Mouse (Mus musculus): Measurements from ENCODE around the gene Polrmt. TPM values are rescaled to one million over a fixed set of nuclear protein-coding genes. Genes with fewer than 3 reads are reported as not detected.

Gene Polrmt
- polyA plus RNA-seq, 1 experiment from 2014 or later = 37.1 TPM

GRCm38 (mm10) chr10:79691986-79692548, 54.3 kb downstream of the Polrmt start:
- H3K36me3 ChIP-seq = peaks cover 29% of the 10 kb centered on the region
- H3K4me2 ChIP-seq = no peak overlapping the region
- no peak overlapping the region for H3K9ac ChIP-seq
- WGBS = 94% methylated on average over 2 of the region's 2 CpGs
- ATAC-seq (ENCODE audit: low FRiP score) = no peak
- no peaks in the 10 kb centered on the region for H3K27me3 ChIP-seq
- H3K4me3 ChIP-seq = no peak overlapping the region
- no peaks in the 10 kb centered on the region for H3K4me1 ChIP-seq (replicated peaks)
- H3K27ac ChIP-seq = no peak overlapping the region
- H3K9me3 ChIP-seq = no peaks in the 10 kb centered on the region

- H3K27me3 ChIP-seq = no peaks in the 10 kb centered on the region
- ATAC-seq (ENCODE audit: low FRiP score) = no peak
- H3K27ac ChIP-seq = no peak overlapping the region
- H3K4me3 ChIP-seq = no peak overlapping the region
- no peaks in the 10 kb centered on the region for H3K9me3 ChIP-seq
- peaks cover 3% of the 10 kb centered on the region for H3K4me1 ChIP-seq (replicated peaks)
- no peak overlapping the region for H3K9ac ChIP-seq
- 98% methylated on average over 3 of the region's 3 CpGs for WGBS
- peaks cover 56% of the 10 kb centered on the region for H3K36me3 ChIP-seq
- H3K4me2 ChIP-seq = no peak overlapping the region
Measured at GRCm38 (mm10) chr10:79689178-79689577, 57.2 kb downstream of the Polrmt start.

GRCm38 (mm10) chr10:79688720-79689119, 57.7 kb downstream of the Polrmt start, which contains the start of gene Gzmm:
Gene Gzmm (plus strand): TSS chr10:79689020.
- Histone ChIP-seq H3K9ac (no peak within 1 kb of the TSS), H3K4me3 (no peak within 1 kb of the TSS), H3K36me3 (peaks cover 59% of the 10 kb centered on the region), H3K4me1 (replicated peaks) (peaks cover 7% of the 10 kb centered on the region), H3K27me3 (no peaks in the 10 kb centered on the region), H3K4me2 (no peak within 1 kb of the TSS), H3K27ac (no peak within 1 kb of the TSS), H3K9me3 (no peaks in the 10 kb centered on the region)
- ATAC-seq (ENCODE audit: low FRiP score) = no peak
- 83% methylated on average over 4 of the region's 4 CpGs for WGBS

- no peak overlapping the region for H3K4me2 ChIP-seq
- H3K4me1 ChIP-seq (replicated peaks) = peaks cover 18% of the 10 kb centered on the region
- H3K27me3 ChIP-seq = no peaks in the 10 kb centered on the region
- H3K36me3 ChIP-seq = peaks cover 59% of the 10 kb centered on the region
- H3K9ac ChIP-seq = no peak overlapping the region
- H3K4me3 ChIP-seq = no peak overlapping the region
- ATAC-seq (ENCODE audit: low FRiP score) = no peak
- H3K27ac ChIP-seq = no peak overlapping the region
- H3K9me3 ChIP-seq = no peaks in the 10 kb centered on the region
- 97% methylated on average over 6 of the region's 6 CpGs for WGBS
Measured at GRCm38 (mm10) chr10:79687513-79687912, 58.9 kb downstream of the Polrmt start.

GRCm38 (mm10) chr10:79686691-79687090, 59.7 kb downstream of the Polrmt start:
- Histone ChIP-seq H3K4me3 (no peak overlapping the region), H3K9me3 (no peaks in the 10 kb centered on the region), H3K4me2 (no peak overlapping the region), H3K27ac (no peak overlapping the region), H3K4me1 (replicated peaks) (peaks cover 18% of the 10 kb centered on the region), H3K27me3 (no peaks in the 10 kb centered on the region), H3K36me3 (peaks cover 59% of the 10 kb centered on the region), H3K9ac (no peak overlapping the region)
- no peak for ATAC-seq (ENCODE audit: low FRiP score)
- 100% methylated on average over 1 of the region's 1 CpGs for WGBS

GRCm38 (mm10) chr10:79686219-79686618, 60.2 kb downstream of the Polrmt start:
- no peaks in the 10 kb centered on the region for H3K9me3 ChIP-seq
- peaks cover 59% of the 10 kb centered on the region for H3K36me3 ChIP-seq
- H3K4me1 ChIP-seq (replicated peaks) = peaks cover 19% of the 10 kb centered on the region
- no peak overlapping the region for H3K4me3 ChIP-seq
- H3K27ac ChIP-seq = no peak overlapping the region
- WGBS = 91% methylated on average over 2 of the region's 2 CpGs
- no peak for ATAC-seq (ENCODE audit: low FRiP score)
- no peaks in the 10 kb centered on the region for H3K27me3 ChIP-seq
- no peak overlapping the region for H3K4me2 ChIP-seq
- H3K9ac ChIP-seq = no peak overlapping the region

Other genes with a start within 250 kb of the Polrmt start
- 14.5 and 16.5 TPM in 2 replicates for gene Plpp2, start 212.8 kb downstream of the Polrmt start, polyA plus RNA-seq (2015; fragmentation: Nextera tagmentation; extraction: Ambion mirVana)
- 52.4 and 57.1 TPM in 2 replicates for gene Mier2, start 191.4 kb downstream of the Polrmt start, polyA plus RNA-seq (2015; fragmentation: Nextera tagmentation; extraction: Ambion mirVana)
- gene Theg, start 159.2 kb downstream of the Polrmt start, polyA plus RNA-seq (2015; fragmentation: Nextera tagmentation; extraction: Ambion mirVana) = not detected in 2 replicates
- gene C2cd4c, start 132.6 kb downstream of the Polrmt start, polyA plus RNA-seq (2015; fragmentation: Nextera tagmentation; extraction: Ambion mirVana) = 0.17 and 0.27 TPM in 2 replicates
- 24.5 and 26.5 TPM in 2 replicates for gene Shc2, start 108.7 kb downstream of the Polrmt start, polyA plus RNA-seq (2015; fragmentation: Nextera tagmentation; extraction: Ambion mirVana)
- not detected in 2 replicates for gene Odf3l2, start 100.8 kb downstream of the Polrmt start, polyA plus RNA-seq (2015; fragmentation: Nextera tagmentation; extraction: Ambion mirVana)
- 0.87 and 0.88 TPM in 2 replicates for gene Madcam1, start 82.0 kb downstream of the Polrmt start, polyA plus RNA-seq (2015; fragmentation: Nextera tagmentation; extraction: Ambion mirVana)
- 86.5 and 93.4 TPM in 2 replicates for gene Tpgs1, start 77.2 kb downstream of the Polrmt start, polyA plus RNA-seq (2015; fragmentation: Nextera tagmentation; extraction: Ambion mirVana)
- gene Cdc34, start 64.4 kb downstream of the Polrmt start, polyA plus RNA-seq (2015; fragmentation: Nextera tagmentation; extraction: Ambion mirVana) = 92.7 and 100 TPM in 2 replicates
- gene Gzmm, start 57.6 kb downstream of the Polrmt start, polyA plus RNA-seq (2015; fragmentation: Nextera tagmentation; extraction: Ambion mirVana) = 1.1 and 1.4 TPM in 2 replicates
- 690 and 717 TPM in 2 replicates for gene Bsg, start 42.1 kb downstream of the Polrmt start, polyA plus RNA-seq (2015; fragmentation: Nextera tagmentation; extraction: Ambion mirVana)
- 0.43 and 0.64 TPM in 2 replicates for gene Hcn2, start 29.9 kb downstream of the Polrmt start, polyA plus RNA-seq (2015; fragmentation: Nextera tagmentation; extraction: Ambion mirVana)
- gene Fgf22, start 8.5 kb upstream of the Polrmt start, polyA plus RNA-seq (2015; fragmentation: Nextera tagmentation; extraction: Ambion mirVana) = 1.00 and 2.1 TPM in 2 replicates
- gene Rnf126, start 20.4 kb upstream of the Polrmt start, polyA plus RNA-seq (2015; fragmentation: Nextera tagmentation; extraction: Ambion mirVana) = 87.9 and 90.7 TPM in 2 replicates
- gene Fstl3, start 30.7 kb upstream of the Polrmt start, polyA plus RNA-seq (2015; fragmentation: Nextera tagmentation; extraction: Ambion mirVana) = 1.3 and 1.4 TPM in 2 replicates
- 0.18 TPM in 1 of 2 replicates, not detected in the other for gene Prss57, start 44.4 kb upstream of the Polrmt start, polyA plus RNA-seq (2015; fragmentation: Nextera tagmentation; extraction: Ambion mirVana)
- 240 and 252 TPM in 2 replicates for gene Palm, start 47.0 kb upstream of the Polrmt start, polyA plus RNA-seq (2015; fragmentation: Nextera tagmentation; extraction: Ambion mirVana)
- 0.84 and 1.0 TPM in 2 replicates for gene Misp, start 74.4 kb upstream of the Polrmt start, polyA plus RNA-seq (2015; fragmentation: Nextera tagmentation; extraction: Ambion mirVana)
- 84.7 and 86.0 TPM in 2 replicates for gene Ptbp1, start 107.8 kb upstream of the Polrmt start, polyA plus RNA-seq (2015; fragmentation: Nextera tagmentation; extraction: Ambion mirVana)
- 13.9 and 15.6 TPM in 2 replicates for gene Prtn3, start 127.9 kb upstream of the Polrmt start, polyA plus RNA-seq (2015; fragmentation: Nextera tagmentation; extraction: Ambion mirVana)
- gene Plppr3, start 128.1 kb upstream of the Polrmt start, polyA plus RNA-seq (2015; fragmentation: Nextera tagmentation; extraction: Ambion mirVana) = 396 and 407 TPM in 2 replicates
- 0.34 TPM in 1 of 2 replicates, not detected in the other for gene Elane, start 139.7 kb upstream of the Polrmt start, polyA plus RNA-seq (2015; fragmentation: Nextera tagmentation; extraction: Ambion mirVana)
- not detected in 2 replicates for gene Cfd, start 144.3 kb upstream of the Polrmt start, polyA plus RNA-seq (2015; fragmentation: Nextera tagmentation; extraction: Ambion mirVana)
- gene Med16, start 162.3 kb upstream of the Polrmt start, polyA plus RNA-seq (2015; fragmentation: Nextera tagmentation; extraction: Ambion mirVana) = 55.3 and 58.3 TPM in 2 replicates
- 20.6 and 22.0 TPM in 2 replicates for gene Gm26602, start 164.3 kb upstream of the Polrmt start, polyA plus RNA-seq (2015; fragmentation: Nextera tagmentation; extraction: Ambion mirVana)
- gene Kiss1r, start 170.4 kb upstream of the Polrmt start, polyA plus RNA-seq (2015; fragmentation: Nextera tagmentation; extraction: Ambion mirVana) = 2.1 and 2.3 TPM in 2 replicates
- gene R3hdm4, start 174.6 kb upstream of the Polrmt start, polyA plus RNA-seq (2015; fragmentation: Nextera tagmentation; extraction: Ambion mirVana) = 243 and 256 TPM in 2 replicates
- 3.5 and 4.0 TPM in 2 replicates for gene Arid3a, start 180.5 kb upstream of the Polrmt start, polyA plus RNA-seq (2015; fragmentation: Nextera tagmentation; extraction: Ambion mirVana)
- gene Wdr18, start 213.6 kb upstream of the Polrmt start, polyA plus RNA-seq (2015; fragmentation: Nextera tagmentation; extraction: Ambion mirVana) = 77.4 and 77.9 TPM in 2 replicates
- 0.61 and 0.65 TPM in 2 replicates for gene Grin3b, start 224.1 kb upstream of the Polrmt start, polyA plus RNA-seq (2015; fragmentation: Nextera tagmentation; extraction: Ambion mirVana)
- 16.0 and 16.3 TPM in 2 replicates for gene Tmem259, start 237.7 kb upstream of the Polrmt start, polyA plus RNA-seq (2015; fragmentation: Nextera tagmentation; extraction: Ambion mirVana)
- gene Cnn2, start 242.0 kb upstream of the Polrmt start, polyA plus RNA-seq (2015; fragmentation: Nextera tagmentation; extraction: Ambion mirVana) = 43.7 and 53.1 TPM in 2 replicates
- gene Abca7, start 249.9 kb upstream of the Polrmt start, polyA plus RNA-seq (2015; fragmentation: Nextera tagmentation; extraction: Ambion mirVana) = 5.2 and 6.1 TPM in 2 replicates

Measured in hindbrain, embryonic 13.5 days (tissue).